Mouse (Mus musculus): ENCODE results near the gene Casp7. TPM values are rescaled to one million over a fixed set of nuclear protein-coding genes. Genes with fewer than 3 reads are reported as not detected.

The Casp7 gene
- polyA plus RNA-seq, 1 experiment from 2014 or later = 17.2 TPM

DNA sequence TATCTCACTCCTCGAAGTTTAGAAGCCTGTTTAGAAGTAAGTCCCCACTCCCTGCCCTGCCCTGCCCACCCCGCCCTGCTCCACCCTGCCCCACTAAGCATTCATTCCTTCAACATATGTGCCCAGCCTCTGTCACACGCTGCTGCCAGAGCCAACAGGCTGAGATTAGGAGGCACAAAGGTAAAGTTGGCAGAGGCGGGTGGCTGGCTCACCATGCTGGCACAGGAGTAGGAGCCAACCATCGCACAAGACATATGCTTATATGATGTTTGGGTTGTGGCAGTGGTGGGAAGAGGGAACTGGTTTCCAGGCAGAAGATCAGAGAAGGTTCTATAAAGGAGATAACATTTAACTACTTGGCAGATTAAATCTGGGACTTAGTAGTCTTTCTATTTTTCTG lies 80.3 kb downstream of the Casp7 start:
- Histone ChIP-seq H3K9me3 (ENCODE audit: control insufficient read depth, low read length) (no peaks in the 10 kb centered on the region), H3K4me2 (ENCODE audit: low read length) (no peak overlapping the region), H3K4me1 (ENCODE audit: control insufficient read depth, insufficient read depth, low read length) (peaks cover 22% of the 10 kb centered on the region; the same call in 1 of the 2 replicates), H3K27me3 (ENCODE audit: control insufficient read depth, insufficient read depth, low read length) (no peaks in the 10 kb centered on the region), H3K4me3 (replicated peaks; ENCODE audit: low read depth, low read length) (no peak overlapping the region), H3K36me3 (ENCODE audit: control insufficient read depth, insufficient read depth, low read length) (no peaks in the 10 kb centered on the region), H3K9ac (replicated peaks; ENCODE audit: low read length) (no peak overlapping the region), H3K27ac (replicated peaks; ENCODE audit: low read depth, low read length) (no peak overlapping the region)
- WGBS = 79% methylated on average over 5 of the region's 5 CpGs
- DNase-seq (no peak), ATAC-seq (ENCODE audit: low FRiP score, low TSS enrichment) (no peak)

DNA sequence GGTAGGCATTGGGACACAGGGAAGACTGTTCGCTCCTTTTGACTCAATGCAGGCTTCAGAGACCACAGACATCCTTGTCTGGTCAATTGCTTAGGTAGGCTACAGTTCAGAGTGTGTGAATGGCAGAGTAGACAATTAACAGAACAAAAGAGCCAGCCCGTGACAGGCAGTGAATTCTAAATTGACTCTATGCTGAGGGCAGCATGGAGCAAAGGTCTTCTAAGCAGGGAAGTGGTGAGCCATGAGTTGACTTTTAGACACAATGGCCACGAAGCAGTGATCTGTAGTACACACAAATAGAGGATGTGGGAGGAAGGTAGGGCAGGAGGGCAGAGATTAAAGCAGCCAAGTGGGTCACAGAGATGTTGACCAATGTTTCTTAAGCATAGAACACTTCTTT lies 80.9 kb downstream of the Casp7 start:
- H3K27me3 ChIP-seq (ENCODE audit: control insufficient read depth, insufficient read depth, low read length) = no peaks in the 10 kb centered on the region
- 35% methylated on average over 3 of the region's 3 CpGs for WGBS
- DNase-seq (no peak), ATAC-seq (ENCODE audit: low FRiP score, low TSS enrichment) (no peak)
- no peak overlapping the region for H3K4me3 ChIP-seq (replicated peaks; ENCODE audit: low read depth, low read length)
- H3K36me3 ChIP-seq (ENCODE audit: control insufficient read depth, insufficient read depth, low read length) = no peaks in the 10 kb centered on the region
- no peak overlapping the region for H3K9ac ChIP-seq (replicated peaks; ENCODE audit: low read length)
- peaks cover 20% of the 10 kb centered on the region; the same call in 1 of the 2 replicates for H3K4me1 ChIP-seq (ENCODE audit: control insufficient read depth, insufficient read depth, low read length)
- H3K4me2 ChIP-seq (ENCODE audit: low read length) = no peak overlapping the region
- no peaks in the 10 kb centered on the region for H3K9me3 ChIP-seq (ENCODE audit: control insufficient read depth, low read length)
- H3K27ac ChIP-seq (replicated peaks; ENCODE audit: low read depth, low read length) = no peak overlapping the region

DNA sequence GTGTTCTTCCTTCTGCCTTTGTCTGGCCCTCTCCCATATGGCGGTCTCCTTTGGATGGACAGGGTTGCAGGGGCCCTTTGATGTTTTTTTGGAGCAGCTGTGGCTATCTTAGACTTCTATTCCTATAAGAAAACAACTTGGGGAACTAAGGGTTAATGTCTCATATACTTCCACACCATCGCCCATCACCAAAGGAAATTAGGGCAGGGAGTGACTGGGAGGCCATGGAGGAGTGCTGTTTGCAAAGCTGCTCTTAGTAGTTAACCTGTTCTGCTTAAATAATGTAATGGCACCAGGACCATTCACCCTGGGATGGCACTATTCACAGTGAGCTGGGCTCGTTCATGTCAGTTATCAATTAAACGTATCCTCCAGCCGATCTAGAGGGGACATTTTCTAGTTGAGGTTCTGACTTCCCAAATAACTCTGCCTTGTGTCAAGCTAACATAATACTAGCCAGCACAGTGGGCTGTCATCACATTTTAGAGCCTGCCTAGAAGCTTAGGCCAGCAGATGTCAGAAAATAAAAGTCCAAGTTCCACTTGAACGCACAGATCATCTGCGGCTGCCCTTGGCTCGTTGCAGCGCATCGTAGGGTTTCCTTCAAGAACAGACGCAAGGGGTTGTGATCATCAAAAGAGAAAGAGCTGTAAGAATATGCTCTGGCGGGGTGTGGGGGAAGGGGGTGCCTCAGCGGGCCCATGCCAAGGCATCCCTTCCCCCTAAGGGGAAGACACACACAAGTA lies 87.9 kb downstream of the Casp7 start:
- no peak overlapping the region for H3K27ac ChIP-seq (replicated peaks; ENCODE audit: low read depth, low read length)
- H3K9ac ChIP-seq (replicated peaks; ENCODE audit: low read length) = no peak overlapping the region
- no peak overlapping the region for H3K4me3 ChIP-seq (replicated peaks; ENCODE audit: low read depth, low read length)
- 42% methylated on average over 13 of the region's 13 CpGs for WGBS
- H3K9me3 ChIP-seq (ENCODE audit: control insufficient read depth, low read length) = no peaks in the 10 kb centered on the region
- H3K4me1 ChIP-seq (ENCODE audit: control insufficient read depth, insufficient read depth, low read length) = peaks cover 18% of the 10 kb centered on the region
- H3K36me3 ChIP-seq (ENCODE audit: control insufficient read depth, insufficient read depth, low read length) = no peaks in the 10 kb centered on the region
- no peaks in the 10 kb centered on the region for H3K27me3 ChIP-seq (ENCODE audit: control insufficient read depth, insufficient read depth, low read length)
- ATAC-seq (ENCODE audit: low FRiP score, low TSS enrichment) = no peak
- H3K4me2 ChIP-seq (ENCODE audit: low read length) = no peak overlapping the region
- peak; percentile 32 for DNase-seq

DNA sequence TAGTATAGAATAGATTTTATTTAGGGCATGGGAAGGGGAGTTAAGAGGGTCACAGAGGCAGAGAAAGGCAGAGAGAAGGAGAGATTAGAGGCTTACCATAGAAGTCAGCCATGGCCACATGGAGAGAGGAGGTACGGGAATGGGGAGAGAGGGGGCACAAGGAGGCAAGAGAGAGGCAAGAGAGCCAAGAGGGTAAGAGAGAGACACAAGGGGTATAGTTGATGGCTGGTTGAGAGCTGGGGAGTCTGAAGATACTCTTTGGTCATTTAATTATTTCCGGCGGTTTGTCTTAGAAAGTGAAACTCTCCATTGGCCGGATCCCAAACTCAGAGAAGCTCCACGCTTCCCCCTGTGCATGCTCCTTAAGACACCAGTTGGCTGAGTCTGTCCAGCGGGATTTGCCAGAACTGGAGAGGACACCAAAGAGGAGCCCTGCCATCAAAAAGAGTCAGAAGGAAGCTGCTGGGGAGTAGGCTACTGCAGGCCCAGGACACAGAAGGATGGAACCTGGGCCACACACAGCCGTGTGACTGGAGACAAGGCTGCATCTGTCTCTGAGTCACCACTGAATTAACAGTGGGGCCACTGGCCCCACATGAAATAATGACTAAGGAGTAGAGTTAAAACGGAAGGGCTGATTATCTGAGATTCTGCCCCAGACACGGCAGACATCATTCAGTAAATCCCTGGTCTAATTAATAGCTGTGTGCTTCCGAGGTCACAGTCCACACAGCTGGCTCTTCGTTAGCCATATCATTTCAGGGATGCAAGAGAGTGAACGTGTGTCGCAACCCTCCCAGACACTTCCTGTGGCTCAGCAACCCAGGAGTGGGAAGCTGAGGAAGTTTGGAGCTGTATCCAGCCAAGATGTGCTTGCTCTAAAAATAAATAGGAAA lies 88.7 kb downstream of the Casp7 start:
- peaks cover 18% of the 10 kb centered on the region for H3K4me1 ChIP-seq (ENCODE audit: control insufficient read depth, insufficient read depth, low read length)
- no peak for DNase-seq
- 52% methylated on average over 13 of the region's 13 CpGs for WGBS
- H3K27ac ChIP-seq (replicated peaks; ENCODE audit: low read depth, low read length) = peak overlapping the region; percentile 52
- no peak for ATAC-seq (ENCODE audit: low FRiP score, low TSS enrichment)
- H3K9me3 ChIP-seq (ENCODE audit: control insufficient read depth, low read length) = no peaks in the 10 kb centered on the region
- H3K4me2 ChIP-seq (ENCODE audit: low read length) = no peak overlapping the region
- no peaks in the 10 kb centered on the region for H3K27me3 ChIP-seq (ENCODE audit: control insufficient read depth, insufficient read depth, low read length)
- H3K4me3 ChIP-seq (replicated peaks; ENCODE audit: low read depth, low read length) = no peak overlapping the region
- H3K36me3 ChIP-seq (ENCODE audit: control insufficient read depth, insufficient read depth, low read length) = no peaks in the 10 kb centered on the region
- no peak overlapping the region for H3K9ac ChIP-seq (replicated peaks; ENCODE audit: low read length)

DNA sequence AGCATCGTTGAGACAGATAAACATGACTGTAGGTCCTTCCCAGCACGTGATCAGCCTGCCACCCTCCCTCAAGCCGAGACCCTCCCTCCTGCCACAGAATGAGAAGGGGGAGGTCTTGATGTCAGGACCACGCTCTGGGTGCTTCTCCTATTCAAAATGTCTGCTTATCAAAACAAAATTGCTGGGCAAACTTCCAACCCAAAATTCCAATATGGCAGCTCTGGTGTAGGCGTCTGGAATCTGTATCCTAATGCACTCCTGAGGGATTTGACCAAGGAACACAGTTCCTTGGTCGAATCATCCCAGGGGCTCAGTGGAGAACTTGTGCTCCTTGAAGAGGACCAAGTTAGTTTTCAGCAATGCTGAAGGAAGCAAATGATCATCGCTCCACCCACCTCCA lies 90.0 kb downstream of the Casp7 start:
- Histone ChIP-seq H3K9me3 (ENCODE audit: control insufficient read depth, low read length) (no peaks in the 10 kb centered on the region), H3K4me1 (ENCODE audit: control insufficient read depth, insufficient read depth, low read length) (peaks cover 18% of the 10 kb centered on the region), H3K4me2 (ENCODE audit: low read length) (no peak overlapping the region), H3K27me3 (ENCODE audit: control insufficient read depth, insufficient read depth, low read length) (no peaks in the 10 kb centered on the region), H3K36me3 (ENCODE audit: control insufficient read depth, insufficient read depth, low read length) (no peaks in the 10 kb centered on the region), H3K9ac (replicated peaks; ENCODE audit: low read length) (no peak overlapping the region), H3K4me3 (replicated peaks; ENCODE audit: low read depth, low read length) (no peak overlapping the region), H3K27ac (replicated peaks; ENCODE audit: low read depth, low read length) (no peak overlapping the region)
- WGBS = 92% methylated on average over 7 of the region's 7 CpGs
- ATAC-seq (ENCODE audit: low FRiP score, low TSS enrichment) (no peak), DNase-seq (no peak)

DNA sequence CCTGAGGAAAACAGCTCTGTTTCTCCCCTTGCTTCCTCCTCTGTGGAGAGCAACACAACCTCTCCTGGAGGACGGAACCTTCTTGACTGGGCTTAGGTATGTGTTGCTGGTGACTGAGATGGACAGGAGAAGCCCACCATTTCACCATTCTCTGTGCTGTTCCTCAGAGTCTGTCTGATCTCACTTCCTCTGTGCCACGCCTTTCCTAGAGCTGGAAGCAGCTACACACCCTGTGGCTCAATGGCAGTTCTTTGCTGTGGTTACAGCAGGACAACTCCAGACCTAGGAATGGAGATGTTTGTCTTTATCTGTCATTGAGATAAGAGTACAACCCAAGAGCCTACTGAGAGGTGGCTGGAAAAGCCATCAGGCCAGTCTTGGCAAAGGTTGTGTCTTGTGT lies 90.4 kb downstream of the Casp7 start:
- no peaks in the 10 kb centered on the region for H3K9me3 ChIP-seq (ENCODE audit: control insufficient read depth, low read length)
- ATAC-seq (ENCODE audit: low FRiP score, low TSS enrichment) (no peak), DNase-seq (no peak)
- H3K27ac ChIP-seq (replicated peaks; ENCODE audit: low read depth, low read length) = no peak overlapping the region
- H3K4me1 ChIP-seq (ENCODE audit: control insufficient read depth, insufficient read depth, low read length) = peaks cover 18% of the 10 kb centered on the region
- no peak overlapping the region for H3K4me3 ChIP-seq (replicated peaks; ENCODE audit: low read depth, low read length)
- H3K27me3 ChIP-seq (ENCODE audit: control insufficient read depth, insufficient read depth, low read length) = no peaks in the 10 kb centered on the region
- WGBS = 93% methylated on average over 2 of the region's 2 CpGs
- no peak overlapping the region for H3K9ac ChIP-seq (replicated peaks; ENCODE audit: low read length)
- H3K36me3 ChIP-seq (ENCODE audit: control insufficient read depth, insufficient read depth, low read length) = no peaks in the 10 kb centered on the region
- no peak overlapping the region for H3K4me2 ChIP-seq (ENCODE audit: low read length)

DNA sequence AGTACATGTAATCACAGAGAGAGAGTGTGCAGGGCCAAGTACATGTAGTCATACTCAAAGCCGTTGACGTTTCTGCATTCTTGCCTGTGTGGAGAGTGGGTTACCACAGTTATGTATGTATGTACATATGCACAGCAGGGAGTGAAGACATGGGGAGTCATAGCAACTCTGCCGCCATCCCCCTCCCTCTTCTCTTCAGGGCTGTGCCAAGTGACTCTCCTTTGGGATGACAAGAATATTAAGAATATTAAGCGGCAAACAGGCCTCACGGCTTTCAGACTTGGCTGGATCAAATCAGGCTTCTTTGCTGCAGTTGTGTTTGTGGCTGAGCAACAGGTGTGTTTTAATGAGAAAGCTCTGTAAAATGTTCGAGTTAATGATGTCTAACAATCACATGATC lies 92.7 kb downstream of the Casp7 start:
- DNase-seq (no peak), ATAC-seq (ENCODE audit: low FRiP score, low TSS enrichment) (no peak)
- no peak overlapping the region for H3K4me2 ChIP-seq (ENCODE audit: low read length)
- no peaks in the 10 kb centered on the region for H3K27me3 ChIP-seq (ENCODE audit: control insufficient read depth, insufficient read depth, low read length)
- H3K9ac ChIP-seq (replicated peaks; ENCODE audit: low read length) = no peak overlapping the region
- 88% methylated on average over 6 of the region's 6 CpGs for WGBS
- H3K27ac ChIP-seq (replicated peaks; ENCODE audit: low read depth, low read length) = no peak overlapping the region
- no peak overlapping the region for H3K4me3 ChIP-seq (replicated peaks; ENCODE audit: low read depth, low read length)
- no peaks in the 10 kb centered on the region for H3K9me3 ChIP-seq (ENCODE audit: control insufficient read depth, low read length)
- peaks cover 18% of the 10 kb centered on the region for H3K4me1 ChIP-seq (ENCODE audit: control insufficient read depth, insufficient read depth, low read length)
- no peaks in the 10 kb centered on the region for H3K36me3 ChIP-seq (ENCODE audit: control insufficient read depth, insufficient read depth, low read length)
